Mouse (Mus musculus): ENCODE results near the gene S100a6. TPM values are rescaled to one million over a fixed set of nuclear protein-coding genes. Genes with fewer than 3 reads are reported as not detected.
A peak's percentile ranks its signal among the peaks of the same experiment; 100 is the strongest.

S100a6 gene
- polyA plus RNA-seq, 2 experiments: 5.4 to 13.6 TPM

- no peak overlapping the region for H3K27ac ChIP-seq
- H3K27me3 ChIP-seq (ENCODE audit: control insufficient read depth, insufficient read depth, low read length): no peaks in the 10 kb centered on the region
- H3K9ac ChIP-seq (replicated peaks): no peak overlapping the region
- no peak for DNase-seq (ENCODE audit: low read depth in 3 of 3, low spot score in 3 of 3)
- H3K4me1 ChIP-seq (replicated peaks; ENCODE audit: control insufficient read depth in 2 of 2, insufficient read depth in 2 of 2, low read length in 1 of 2): peaks cover 0 to 2% of the 10 kb centered on the region in 2 experiments; a peak in 1 of 4 replicates
- 67% methylated on average over 15 of the region's 15 CpGs for WGBS (ENCODE audit: insufficient replicate concordance)
- H3K36me3 ChIP-seq (replicated peaks; ENCODE audit: control insufficient read depth, insufficient read depth, low read depth): no peaks in the 10 kb centered on the region
- no peak for ATAC-seq (ENCODE audit: insufficient read depth)
- no peak overlapping the region for H3K4me2 ChIP-seq (ENCODE audit: low read depth)
- H3K9me3 ChIP-seq (ENCODE audit: control insufficient read depth, low read length): no peaks in the 10 kb centered on the region
- H3K4me3 ChIP-seq (ENCODE audit: insufficient read depth in 1 of 2, low read depth in 2 of 2, low read length in 2 of 2): no peak overlapping the region
- no peak for TF ChIP-seq EP300 (IDR thresholded peaks at IDR 0.05; ENCODE audit: low read depth)
These were observed 26.6 kb upstream of the S100a6 start for GRCm38 (mm10) chr3:90586016-90586643.

DNA sequence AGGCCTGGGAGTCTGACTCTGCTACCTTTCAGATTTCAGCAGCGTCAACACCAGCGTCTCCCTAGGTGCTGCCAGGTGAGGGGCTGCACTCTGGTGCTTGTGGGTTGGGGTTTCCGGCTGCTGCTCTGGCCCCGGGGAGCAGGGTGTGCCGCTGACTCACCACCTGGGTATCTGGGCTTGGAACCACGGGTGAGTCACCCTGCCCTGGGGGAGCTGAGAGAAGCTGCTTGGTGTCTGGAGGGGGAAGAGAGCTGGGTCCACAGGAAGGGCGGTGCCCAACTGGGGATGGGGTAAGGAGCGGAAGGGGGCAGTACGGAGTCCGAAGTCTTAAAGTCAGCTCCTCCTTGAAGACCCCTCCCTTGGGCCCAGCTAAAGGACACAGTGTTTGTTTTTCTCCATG, 25.8 kb upstream of the S100a6 start:
- WGBS (ENCODE audit: insufficient replicate concordance): 15% methylated on average over 10 of the region's 10 CpGs
- H3K4me2 ChIP-seq (ENCODE audit: low read depth): no peak overlapping the region
- H3K27me3 ChIP-seq (ENCODE audit: control insufficient read depth, insufficient read depth, low read length): no peaks in the 10 kb centered on the region
- no peaks in the 10 kb centered on the region for H3K36me3 ChIP-seq (replicated peaks; ENCODE audit: control insufficient read depth, insufficient read depth, low read depth)
- peaks cover 0 to 2% of the 10 kb centered on the region in 2 experiments; a peak in 1 of 4 replicates for H3K4me1 ChIP-seq (replicated peaks; ENCODE audit: control insufficient read depth in 2 of 2, insufficient read depth in 2 of 2, low read length in 1 of 2)
- H3K27ac ChIP-seq: no peak overlapping the region
- no peaks in the 10 kb centered on the region for H3K9me3 ChIP-seq (ENCODE audit: control insufficient read depth, low read length)
- H3K9ac ChIP-seq (replicated peaks): no peak overlapping the region
- TF ChIP-seq CTCF (IDR thresholded peaks at IDR 0.05; ENCODE audit: low read depth): no peak
- no peak for TF ChIP-seq EP300 (IDR thresholded peaks at IDR 0.05; ENCODE audit: low read depth)
- no peak overlapping the region for H3K4me3 ChIP-seq (ENCODE audit: insufficient read depth in 1 of 2, low read depth in 2 of 2, low read length in 2 of 2)
- ATAC-seq (ENCODE audit: insufficient read depth): no peak
- peak in 1 of 3 experiments; percentile 47 for DNase-seq (ENCODE audit: low read depth in 3 of 3, low spot score in 3 of 3)

DNA sequence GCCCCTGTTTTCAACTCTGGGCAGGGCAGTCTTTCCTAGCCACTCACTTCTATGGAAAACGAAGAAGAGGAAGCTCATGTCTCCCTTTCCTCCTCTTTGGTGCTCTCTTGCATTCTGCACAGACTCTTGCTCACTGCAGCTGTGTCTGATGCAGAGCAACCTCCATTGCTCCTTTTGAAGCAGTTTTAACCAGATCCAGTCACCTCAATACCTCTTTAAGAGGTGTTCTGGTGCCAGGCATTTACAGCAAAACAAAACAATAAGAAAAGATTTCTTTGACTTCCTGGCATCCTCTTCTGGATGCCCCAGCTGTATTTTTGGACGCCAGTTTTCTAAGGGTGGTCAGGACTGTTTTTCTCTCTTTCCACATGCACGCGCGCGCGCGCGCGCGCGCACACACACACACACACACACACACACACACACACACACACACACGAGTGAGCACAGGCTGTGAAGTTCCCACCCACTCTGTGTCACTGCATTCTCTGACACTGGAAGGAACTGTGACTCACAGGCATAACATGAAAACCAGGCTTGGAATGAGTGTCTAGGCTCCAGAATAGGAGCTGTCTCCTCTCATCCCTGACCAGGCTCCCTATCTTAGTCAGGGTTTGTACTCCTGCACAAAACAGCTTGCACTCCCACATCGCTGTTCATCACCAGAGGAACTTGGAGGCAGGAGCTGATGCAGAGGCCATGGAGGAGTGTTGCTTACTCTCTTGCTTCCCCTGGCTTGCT, 25.2 kb upstream of the S100a6 start:
- 75% methylated on average over 14 of the region's 14 CpGs for WGBS (ENCODE audit: insufficient replicate concordance)
- ATAC-seq (ENCODE audit: insufficient read depth): no peak
- no peak overlapping the region for H3K4me2 ChIP-seq (ENCODE audit: low read depth)
- no peak for DNase-seq (ENCODE audit: low read depth in 3 of 3, low spot score in 3 of 3)
- no peaks in the 10 kb centered on the region for H3K27me3 ChIP-seq (ENCODE audit: control insufficient read depth, insufficient read depth, low read length)
- TF ChIP-seq CTCF (IDR thresholded peaks at IDR 0.05; ENCODE audit: low read depth) (no peak), EP300 (IDR thresholded peaks at IDR 0.05; ENCODE audit: low read depth) (no peak)
- no peaks in the 10 kb centered on the region for H3K9me3 ChIP-seq (ENCODE audit: control insufficient read depth, low read length)
- peaks cover 0 to 2% of the 10 kb centered on the region in 2 experiments; a peak in 1 of 4 replicates for H3K4me1 ChIP-seq (replicated peaks; ENCODE audit: control insufficient read depth in 2 of 2, insufficient read depth in 2 of 2, low read length in 1 of 2)
- H3K27ac ChIP-seq: no peak overlapping the region
- H3K4me3 ChIP-seq (ENCODE audit: insufficient read depth in 1 of 2, low read depth in 2 of 2, low read length in 2 of 2): no peak overlapping the region
- H3K36me3 ChIP-seq (replicated peaks; ENCODE audit: control insufficient read depth, insufficient read depth, low read depth): no peaks in the 10 kb centered on the region
- H3K9ac ChIP-seq (replicated peaks): no peak overlapping the region

GRCm38 (mm10) chr3:90589390-90589789, 23.3 kb upstream of the S100a6 start:
- Histone ChIP-seq H3K9ac (replicated peaks) (no peak overlapping the region), H3K9me3 (ENCODE audit: control insufficient read depth, low read length) (no peaks in the 10 kb centered on the region), H3K27ac (no peak overlapping the region), H3K36me3 (replicated peaks; ENCODE audit: control insufficient read depth, insufficient read depth, low read depth) (no peaks in the 10 kb centered on the region), H3K4me3 (ENCODE audit: insufficient read depth in 1 of 2, low read depth in 2 of 2, low read length in 2 of 2) (no peak overlapping the region), H3K4me1 (replicated peaks; ENCODE audit: control insufficient read depth in 2 of 2, insufficient read depth in 2 of 2, low read length in 1 of 2) (peaks cover 0 to 2% of the 10 kb centered on the region in 2 experiments; a peak in 1 of 4 replicates), H3K4me2 (ENCODE audit: low read depth) (no peak overlapping the region), H3K27me3 (ENCODE audit: control insufficient read depth, insufficient read depth, low read length) (no peaks in the 10 kb centered on the region)
- TF ChIP-seq EP300 (IDR thresholded peaks at IDR 0.05; ENCODE audit: low read depth) (no peak), CTCF (IDR thresholded peaks at IDR 0.05; ENCODE audit: low read depth) (no peak)
- WGBS (ENCODE audit: insufficient replicate concordance): 29% methylated on average over 6 of the region's 6 CpGs
- no peak for ATAC-seq (ENCODE audit: insufficient read depth)
- DNase-seq (ENCODE audit: low read depth in 3 of 3, low spot score in 3 of 3): no peak

GRCm38 (mm10) chr3:90589947-90590346, 22.7 kb upstream of the S100a6 start, which contains the start of gene S100a2:
Gene S100a2 (plus strand): TSS chr3:90590247.
- H3K4me3 ChIP-seq (ENCODE audit: insufficient read depth in 1 of 2, low read depth in 2 of 2, low read length in 2 of 2): no peak within 1 kb of the TSS
- 53% methylated on average over 8 of the region's 8 CpGs for WGBS (ENCODE audit: insufficient replicate concordance)
- H3K27ac ChIP-seq: no peak within 1 kb of the TSS
- DNase-seq (ENCODE audit: low read depth in 3 of 3, low spot score in 3 of 3): no peak
- no peaks in the 10 kb centered on the region for H3K9me3 ChIP-seq (ENCODE audit: control insufficient read depth, low read length)
- peaks cover 0 to 2% of the 10 kb centered on the region in 2 experiments; a peak in 1 of 4 replicates for H3K4me1 ChIP-seq (replicated peaks; ENCODE audit: control insufficient read depth in 2 of 2, insufficient read depth in 2 of 2, low read length in 1 of 2)
- TF ChIP-seq EP300 (IDR thresholded peaks at IDR 0.05; ENCODE audit: low read depth) (no peak), CTCF (IDR thresholded peaks at IDR 0.05; ENCODE audit: low read depth) (no peak)
- no peaks in the 10 kb centered on the region for H3K27me3 ChIP-seq (ENCODE audit: control insufficient read depth, insufficient read depth, low read length)
- H3K9ac ChIP-seq (replicated peaks): no peak within 1 kb of the TSS
- no peak within 1 kb of the TSS for H3K4me2 ChIP-seq (ENCODE audit: low read depth)
- ATAC-seq (ENCODE audit: insufficient read depth): no peak
- H3K36me3 ChIP-seq (replicated peaks; ENCODE audit: control insufficient read depth, insufficient read depth, low read depth): no peaks in the 10 kb centered on the region

Measured in liver, embryonic 14.5 days (tissue).